Mouse (Mus musculus): Measurements from ENCODE around the gene Umad1. TPM values are rescaled to one million over a fixed set of nuclear protein-coding genes. Genes with fewer than 3 reads are reported as not detected.

The Umad1 gene
- total RNA-seq, 2 experiments from 2014 or later, result 27.0 to 29.5 TPM

GRCm38 (mm10) chr6:8498961-8499360 lies 239.9 kb downstream of the Umad1 start:
- DNase-seq (ENCODE audit: low spot score in 2 of 2), result no peak

GRCm38 (mm10) chr6:8503953-8504352 lies 244.9 kb downstream of the Umad1 start:
- DNase-seq (ENCODE audit: low spot score in 2 of 2), result no peak

- no peak for DNase-seq (ENCODE audit: low spot score in 2 of 2)
These were observed 245.6 kb downstream of the Umad1 start for GRCm38 (mm10) chr6:8504521-8505228.

- DNase-seq (ENCODE audit: low spot score in 2 of 2), result no peak
These were observed 247.5 kb downstream of the Umad1 start for GRCm38 (mm10) chr6:8506631-8507030.

Other genes starting within 250 kb of the Umad1 start
- gene Col28a1, start 66.7 kb upstream of the Umad1 start, total RNA-seq (2021), result under 1 TPM; 0.91 to 0.96 TPM
- gene Mios, start 50.1 kb upstream of the Umad1 start, total RNA-seq (2021), result 10 to 100 TPM; 27.1 to 29.2 TPM
- gene Rpa3, start 115 bp upstream of the Umad1 start, total RNA-seq (2021), result 10 to 100 TPM; 18.4 to 20.2 TPM
- 1 to 10 TPM; 1.1 to 2.3 TPM for gene Gm45062, start 162 bp downstream of the Umad1 start, total RNA-seq (2021)

Data from layer of hippocampus, postnatal 10 days (tissue).